Mouse (Mus musculus): ENCODE measurements around the gene Ppp3ca.

The Ppp3ca gene

GRCm38 (mm10) chr3:136818997-136819396 is 149.1 kb downstream of the Ppp3ca start:
- DNase-seq = no peak

- DNase-seq = no peak
These were observed 151.1 kb downstream of the Ppp3ca start for GRCm38 (mm10) chr3:136821039-136821438.

DNA sequence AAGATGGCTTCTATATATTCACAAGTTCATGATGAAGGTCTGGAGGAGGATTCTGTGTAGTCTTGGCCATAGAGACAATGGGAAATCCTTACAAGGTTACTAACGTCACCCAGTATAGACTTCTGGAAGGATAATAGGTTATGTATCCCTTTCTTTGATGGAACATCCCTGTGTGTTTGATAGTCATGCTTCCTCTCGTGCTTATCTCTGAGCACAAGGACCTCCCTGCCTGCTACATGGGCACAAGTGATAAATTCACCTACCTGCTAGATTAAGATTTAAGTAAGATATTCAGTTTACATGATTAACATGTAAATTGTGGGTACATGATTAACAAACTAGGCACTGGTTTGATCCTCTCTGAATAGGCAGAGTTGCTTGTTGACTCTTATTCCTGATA is 152.1 kb downstream of the Ppp3ca start:
- DNase-seq = no peak

DNA sequence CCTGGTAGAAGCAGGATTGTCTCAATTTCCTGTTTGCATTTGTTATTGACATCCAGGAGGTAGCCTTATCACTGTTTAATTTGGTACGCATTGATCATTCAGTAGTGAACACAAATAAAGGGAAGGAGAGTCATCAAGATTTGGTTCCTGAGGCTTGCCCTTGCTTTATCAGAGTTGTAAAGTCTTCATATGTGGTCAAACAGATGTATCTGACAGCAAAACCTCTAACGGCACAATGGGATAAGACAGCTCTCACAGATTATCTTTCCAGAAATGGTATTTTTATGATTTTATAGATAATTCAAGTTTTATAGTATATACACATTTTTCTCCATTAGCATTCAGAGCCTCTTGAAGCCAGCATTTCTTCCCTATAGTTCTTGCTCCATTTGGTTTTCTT is 152.5 kb downstream of the Ppp3ca start:
- DNase-seq = no peak

DNA sequence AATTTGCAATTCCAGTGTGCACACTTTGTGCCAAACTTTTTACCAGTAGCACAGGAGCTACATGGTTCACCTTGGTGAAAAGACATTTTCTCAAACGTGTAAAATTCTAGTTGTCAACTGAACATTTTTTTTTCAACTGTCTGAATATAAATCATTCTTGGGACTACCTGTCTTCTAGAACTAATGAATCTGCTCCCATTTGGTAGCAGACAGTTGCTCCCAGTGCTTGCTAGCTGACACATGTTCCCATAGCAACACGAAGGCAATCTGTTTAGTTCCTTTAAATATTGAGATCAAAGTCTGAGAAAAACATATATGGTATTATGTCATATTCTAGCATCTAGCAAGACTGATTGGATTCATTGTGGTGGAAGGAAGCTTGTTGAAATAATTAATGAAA is 158.5 kb downstream of the Ppp3ca start:
- DNase-seq = no peak

- DNase-seq = no peak
These were observed 159.2 kb downstream of the Ppp3ca start for GRCm38 (mm10) chr3:136829109-136829508.

DNA sequence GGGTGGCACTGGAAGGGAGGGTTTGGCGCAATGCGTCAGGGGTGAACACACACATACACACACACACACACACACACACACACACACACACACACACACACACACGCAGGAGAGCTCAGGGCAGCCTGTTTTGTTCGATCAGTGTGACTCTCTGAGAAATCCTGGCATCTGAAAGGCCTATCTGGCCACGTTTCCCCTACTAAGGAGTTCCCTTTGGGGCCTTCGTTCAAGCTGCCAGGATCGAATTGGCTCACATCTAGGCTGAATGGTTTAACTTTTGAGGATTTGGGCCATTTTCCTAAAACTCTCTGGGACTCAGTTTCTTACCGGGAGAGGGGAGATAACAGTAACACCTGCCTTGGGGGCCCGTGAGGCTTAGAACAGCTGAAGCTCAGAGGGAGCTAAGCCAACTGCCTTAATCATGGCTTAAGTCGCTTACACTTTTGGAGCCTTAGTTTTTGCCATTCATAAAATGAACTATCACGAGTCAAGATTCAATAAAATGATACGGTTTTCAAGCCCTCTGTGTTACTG is 160.8 kb downstream of the Ppp3ca start:
- no peak for DNase-seq

GRCm38 (mm10) chr3:136833003-136833745 is 163.2 kb downstream of the Ppp3ca start:
- DNase-seq = no peak

DNA sequence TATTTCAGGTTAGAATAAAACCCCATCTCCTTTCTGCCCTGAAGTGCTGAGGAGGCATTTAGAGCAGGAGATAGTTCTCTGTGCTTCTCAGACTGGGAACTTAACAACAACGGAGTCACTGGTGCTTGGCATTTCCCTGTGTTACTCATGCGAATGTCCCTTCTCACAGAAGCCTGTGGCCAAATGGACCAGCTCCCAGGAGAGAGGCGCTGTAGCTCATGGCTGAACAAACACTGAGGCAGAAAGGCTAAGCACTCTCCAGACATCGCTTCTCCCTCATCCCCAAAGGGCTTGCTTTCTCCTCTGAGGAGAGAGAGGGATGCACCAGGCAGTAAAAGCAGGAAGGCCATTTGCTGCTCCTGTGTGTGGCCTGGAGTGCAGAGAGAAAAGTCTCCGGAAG is 164.0 kb downstream of the Ppp3ca start:
- peak; percentile 57 for DNase-seq

DNA sequence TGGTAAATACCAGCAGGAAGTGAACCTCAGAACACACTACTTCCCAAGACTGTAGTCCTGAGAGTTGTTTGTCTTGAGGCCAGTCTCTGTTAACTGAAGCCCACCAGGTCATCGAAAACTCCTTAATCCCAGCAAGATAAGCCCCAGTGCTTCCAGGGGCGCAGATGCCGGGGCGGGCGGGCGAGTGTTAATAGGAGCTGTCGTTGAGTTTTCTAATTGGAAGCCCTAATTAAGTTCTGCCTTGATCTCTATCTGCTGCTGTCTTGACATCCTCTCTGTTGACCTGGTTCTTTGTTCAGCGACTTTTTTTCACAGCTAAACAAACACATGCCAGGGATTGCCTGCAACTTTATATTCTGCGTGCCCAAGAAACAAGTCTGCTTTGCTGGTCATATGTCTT is 165.9 kb downstream of the Ppp3ca start:
- no peak for DNase-seq

DNA sequence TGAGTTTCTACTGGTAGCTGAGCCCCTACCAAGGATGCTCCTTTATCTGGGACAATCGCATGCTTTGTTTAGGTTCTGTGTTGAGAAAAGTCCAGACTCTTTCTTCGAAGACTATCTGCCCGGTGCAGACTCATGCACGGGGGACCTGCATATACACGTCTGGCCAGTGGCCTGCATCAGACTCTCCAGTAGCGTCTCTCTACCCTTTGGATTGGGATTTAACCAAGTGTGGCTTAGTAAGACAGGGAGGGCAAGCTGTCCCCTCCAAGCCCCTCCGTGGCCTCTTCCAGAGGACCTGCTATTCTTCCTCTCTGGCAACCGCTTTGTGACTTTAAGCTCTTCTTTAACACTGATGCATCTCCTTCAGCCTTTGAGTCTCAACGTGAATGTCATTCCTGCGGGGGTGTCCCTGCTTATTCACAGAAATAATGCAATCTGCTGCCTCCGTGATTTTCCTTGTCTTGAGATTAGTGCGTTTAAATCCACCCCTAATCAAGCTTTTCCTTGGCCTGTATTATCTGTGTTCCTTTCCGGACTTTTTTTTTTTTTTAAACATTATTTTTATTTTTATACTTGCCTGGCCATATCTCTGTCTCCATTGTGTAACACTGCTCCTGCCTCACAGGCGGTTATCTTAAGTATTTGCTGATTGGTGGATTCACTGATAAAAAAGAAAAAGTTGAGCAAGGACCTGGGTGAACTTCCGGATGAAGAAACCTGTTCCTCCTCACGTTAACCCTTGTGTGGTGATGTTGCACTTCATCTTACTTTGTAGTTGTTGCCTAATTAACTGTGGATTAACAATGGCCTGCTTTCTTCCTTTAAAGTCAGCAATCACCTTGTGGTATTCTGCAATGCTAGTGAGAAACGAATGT is 166.6 kb downstream of the Ppp3ca start:
- DNase-seq = no peak

GRCm38 (mm10) chr3:136837589-136837988 is 167.7 kb downstream of the Ppp3ca start:
- DNase-seq = no peak

- no peak for DNase-seq
These were observed 171.4 kb downstream of the Ppp3ca start for GRCm38 (mm10) chr3:136841282-136841681.

DNA sequence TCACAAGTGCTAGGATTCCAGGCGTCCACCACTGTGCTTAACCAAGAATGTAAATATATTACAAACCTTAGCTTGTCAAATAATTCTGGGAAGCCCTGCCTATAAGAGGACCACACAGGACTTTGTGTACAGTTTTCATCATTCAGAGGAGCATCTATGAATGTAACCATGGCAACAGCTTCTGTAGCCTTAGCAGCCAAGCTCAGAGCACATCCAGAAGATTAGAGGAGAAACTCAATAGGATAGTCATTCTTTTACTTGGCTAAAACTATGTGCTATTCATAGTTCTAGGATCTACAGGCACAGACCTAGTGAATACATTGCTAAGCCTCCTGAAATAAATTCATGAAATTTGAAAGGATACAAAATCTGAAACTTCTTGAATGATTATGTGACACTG is 172.5 kb downstream of the Ppp3ca start:
- DNase-seq = no peak

DNA sequence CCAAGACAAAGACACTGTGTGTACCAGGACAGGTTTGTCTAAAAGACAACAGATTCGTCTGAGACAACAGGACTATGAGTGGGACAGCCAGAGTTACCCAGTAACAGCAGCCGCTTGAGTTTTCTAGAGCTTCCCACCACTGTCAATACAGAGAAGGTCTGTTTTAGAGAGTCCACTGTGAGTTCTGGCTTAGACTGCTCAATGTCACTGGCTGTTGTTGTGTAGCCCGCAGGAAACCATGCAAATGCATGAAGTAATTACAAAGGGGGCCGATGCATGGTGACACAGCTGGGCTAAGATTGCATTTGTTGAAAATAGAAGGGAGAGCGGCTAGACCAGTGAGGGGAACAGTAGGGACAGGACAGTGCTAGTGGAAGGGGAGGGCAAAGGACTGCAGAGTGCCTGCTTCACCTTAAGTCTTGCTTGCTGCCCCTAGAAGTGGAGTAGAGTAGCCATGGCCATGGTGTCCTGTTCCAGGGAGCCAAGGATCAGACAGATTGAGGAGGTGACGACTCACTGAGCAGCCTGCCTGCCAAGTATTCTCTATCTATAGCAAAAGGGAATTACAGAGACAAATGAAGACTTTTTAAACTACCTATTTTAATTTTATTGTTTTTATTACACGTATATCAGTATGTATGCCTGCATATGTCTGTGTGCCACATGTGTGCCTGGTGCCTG is 174.0 kb downstream of the Ppp3ca start:
- no peak for DNase-seq

- no peak for DNase-seq
These were observed 179.1 kb downstream of the Ppp3ca start for GRCm38 (mm10) chr3:136849035-136849434.

- DNase-seq = no peak
These were observed 183.0 kb downstream of the Ppp3ca start for GRCm38 (mm10) chr3:136852921-136853320.

DNA sequence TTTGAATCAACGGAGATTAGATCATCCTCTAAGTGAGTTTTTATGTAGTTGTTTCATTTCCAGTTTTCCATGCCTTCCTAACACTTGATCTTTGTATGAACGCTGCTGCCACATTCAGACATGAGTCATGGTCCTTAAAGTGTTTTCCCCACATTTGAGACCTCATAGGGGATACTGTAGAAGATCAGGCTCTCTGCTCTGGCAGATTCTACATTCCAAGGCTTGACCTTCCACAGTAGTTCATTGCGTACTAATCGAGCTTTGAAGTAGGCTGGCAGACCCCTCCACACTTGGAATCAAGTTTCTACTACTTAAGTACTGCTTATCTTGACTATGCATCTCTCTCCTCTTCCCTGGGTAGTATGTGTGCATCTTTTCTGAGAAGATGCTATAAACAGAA is 183.7 kb downstream of the Ppp3ca start:
- no peak for DNase-seq

GRCm38 (mm10) chr3:136855996-136856395 is 186.1 kb downstream of the Ppp3ca start:
- DNase-seq = no peak

GRCm38 (mm10) chr3:136862051-136862837 is 192.3 kb downstream of the Ppp3ca start:
- no peak for DNase-seq

DNA sequence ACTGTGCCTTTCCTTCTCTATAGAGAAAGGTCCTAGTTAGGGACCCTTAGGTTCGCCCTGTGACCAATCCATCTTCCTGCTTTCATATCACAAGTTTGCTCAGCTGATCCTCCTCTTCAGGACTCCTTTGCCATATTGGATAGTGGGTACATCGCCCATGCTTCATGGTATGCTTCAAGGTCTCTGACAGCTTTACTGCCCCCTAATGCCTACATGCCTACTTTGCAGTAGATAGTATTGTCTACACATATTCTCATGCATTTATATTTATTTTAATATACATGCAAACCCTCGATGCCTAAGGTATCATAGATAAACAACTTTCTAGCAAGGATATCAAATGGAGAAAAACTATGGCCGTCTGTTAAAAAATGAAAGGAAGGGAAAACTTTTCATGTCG is 193.2 kb downstream of the Ppp3ca start:
- DNase-seq = no peak

DNA sequence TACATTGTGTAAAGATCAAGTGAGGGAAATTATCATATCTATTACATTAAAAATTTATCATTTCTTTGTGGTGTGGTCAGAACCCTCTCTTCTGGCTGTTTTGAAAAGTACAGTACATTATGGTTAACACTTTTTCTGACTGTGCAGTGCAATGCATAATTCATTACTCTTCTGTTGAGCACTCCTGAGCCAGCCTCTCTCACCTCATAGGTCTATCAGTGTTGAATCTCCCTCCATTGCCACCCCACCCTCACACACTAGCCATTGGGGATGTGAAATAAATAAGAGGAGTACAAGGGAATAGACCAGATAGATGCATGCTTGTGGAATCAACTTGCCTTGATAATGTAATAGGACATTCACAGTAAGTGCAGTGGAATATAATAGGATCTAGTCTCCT is 194.4 kb downstream of the Ppp3ca start:
- no peak for DNase-seq

Measured in cerebellum, adult 8-10 months (tissue).